ENCODE assay signal across 23 mouse cellular contexts in the genomic region with DNA sequence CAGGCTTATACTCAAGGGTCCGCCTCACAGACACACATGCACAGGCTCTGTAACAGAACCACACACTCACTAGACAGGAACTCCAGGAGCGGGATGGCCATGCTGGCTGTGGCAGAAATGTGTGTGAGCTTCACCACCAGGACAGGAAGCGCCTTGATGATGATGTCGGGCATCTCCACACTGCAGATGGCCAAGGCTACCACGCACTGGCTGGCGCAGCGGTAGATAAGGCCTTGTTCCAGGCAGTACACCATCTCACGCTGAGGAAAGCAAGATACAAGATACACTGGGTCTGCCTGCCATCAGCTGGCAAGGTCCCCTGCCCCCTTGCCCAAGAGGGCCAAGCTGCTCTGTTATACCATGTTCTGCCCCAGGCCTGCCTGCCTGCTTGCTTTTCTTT. TPM values are rescaled to one million over a fixed set of nuclear protein-coding genes. Genes with fewer than 3 reads are reported as not detected.
DNase-seq lines count a peak whose midpoint lies in the region; ATAC-seq and TF ChIP-seq lines count a peak whose summit lies in the region.
"Had no signal": no experiment of that assay in that cellular context is flagged by ENCODE, and none has a peak within 500 bp of the region (broad histone marks: within the 10 kb centered on the region; RNA-seq: fewer than 3 reads in every experiment).

No protein-coding gene starts in this region.

- H3K9me3 ChIP-seq in stomach, embryonic 15.5 days = no peaks in the 10 kb centered on the region
- H3K9me3 ChIP-seq in stomach, postnatal 0 days (ENCODE audit: control insufficient read depth, low read length) = no peaks in the 10 kb centered on the region
- H3K9me3 ChIP-seq in liver, embryonic 16.5 days (replicated peaks; ENCODE audit: control insufficient read depth, low read length) = no peaks in the 10 kb centered on the region
- no peaks in the 10 kb centered on the region for H3K9me3 ChIP-seq in midbrain, embryonic 14.5 days (ENCODE audit: control insufficient read depth, low read length)
- no peaks in the 10 kb centered on the region for H3K9me3 ChIP-seq in midbrain, embryonic 16.5 days (replicated peaks; ENCODE audit: control insufficient read depth, low read length, poor library complexity, severe bottlenecking)
- H3K9me3 ChIP-seq: embryonic facial prominence, embryonic 10.5 days; hindbrain, embryonic 13.5 days; limb, embryonic 10.5 days; neural tube, embryonic 15.5 days had no signal

- no peak overlapping the region for H3K4me3 ChIP-seq in stomach, embryonic 15.5 days (replicated peaks)
- no peak overlapping the region for H3K4me3 ChIP-seq in stomach, postnatal 0 days (ENCODE audit: low read depth, low read length)
- H3K4me3 ChIP-seq in liver, embryonic 16.5 days (ENCODE audit: low read depth, low read length) = no peak overlapping the region
- no peak overlapping the region for H3K4me3 ChIP-seq in midbrain, embryonic 14.5 days (replicated peaks; ENCODE audit: low read depth, low read length)
- H3K4me3 ChIP-seq in midbrain, embryonic 16.5 days (ENCODE audit: low read depth, low read length) = no peak overlapping the region
- H3K4me3 ChIP-seq: embryonic facial prominence, embryonic 10.5 days; heart, adult 2 months; hindbrain, embryonic 13.5 days; limb, embryonic 10.5 days; neural tube, embryonic 15.5 days had no signal

- WGBS in stomach, embryonic 15.5 days = 86% methylated on average over 8 of the region's 8 CpGs
- WGBS in stomach, postnatal 0 days = 94% methylated on average over 8 of the region's 8 CpGs
- whole genome bisulfite sequencing in liver, embryonic 16.5 days (ENCODE audit: insufficient replicate concordance) = 26% methylated on average over 8 of the region's 8 CpGs
- WGBS in midbrain, embryonic 14.5 days = 93% methylated on average over 8 of the region's 8 CpGs
- 97% methylated on average over 8 of the region's 8 CpGs for WGBS in midbrain, embryonic 16.5 days

- H3K4me1 ChIP-seq in stomach, embryonic 15.5 days = no peaks in the 10 kb centered on the region
- no peaks in the 10 kb centered on the region for H3K4me1 ChIP-seq in stomach, postnatal 0 days (replicated peaks; ENCODE audit: control insufficient read depth, insufficient read depth)
- peaks cover 48% of the 10 kb centered on the region for H3K4me1 ChIP-seq in liver, embryonic 16.5 days (ENCODE audit: control insufficient read depth, low read depth, low read length)
- no peaks in the 10 kb centered on the region for H3K4me1 ChIP-seq in midbrain, embryonic 14.5 days (ENCODE audit: control insufficient read depth, insufficient read depth, low read length)
- no peaks in the 10 kb centered on the region for H3K4me1 ChIP-seq in midbrain, embryonic 16.5 days (ENCODE audit: control insufficient read depth, insufficient read depth, low read length)
- H3K4me1 ChIP-seq: embryonic facial prominence, embryonic 10.5 days; hindbrain, embryonic 13.5 days; limb, embryonic 10.5 days; neural tube, embryonic 15.5 days had no signal

- H3K4me2 ChIP-seq in stomach, embryonic 15.5 days = no peak overlapping the region
- no peak overlapping the region for H3K4me2 ChIP-seq in stomach, postnatal 0 days (replicated peaks; ENCODE audit: low read depth)
- peak overlapping the region; percentile 6 for H3K4me2 ChIP-seq in liver, embryonic 16.5 days (ENCODE audit: low read depth, low read length)
- no peak overlapping the region for H3K4me2 ChIP-seq in midbrain, embryonic 14.5 days (ENCODE audit: low read length)
- no peak overlapping the region for H3K4me2 ChIP-seq in midbrain, embryonic 16.5 days (ENCODE audit: low read length)
- H3K4me2 ChIP-seq: hindbrain, embryonic 13.5 days; neural tube, embryonic 15.5 days had no signal

- TF ChIP-seq EP300 in stomach, postnatal 0 days (optimal IDR thresholded peaks at IDR 0.05) = no peak

- TF ChIP-seq CTCF in stomach, postnatal 0 days (IDR thresholded peaks at IDR 0.05; ENCODE audit: low read depth) = no peak

- peaks cover 27% of the 10 kb centered on the region; the same call in 1 of the 2 replicates for H3K36me3 ChIP-seq in stomach, embryonic 15.5 days
- H3K36me3 ChIP-seq in stomach, postnatal 0 days (ENCODE audit: control insufficient read depth, insufficient read depth, low read length) = peaks cover 21% of the 10 kb centered on the region
- peaks cover 4% of the 10 kb centered on the region for H3K36me3 ChIP-seq in liver, embryonic 16.5 days (ENCODE audit: control insufficient read depth, insufficient read depth)
- peaks cover 76% of the 10 kb centered on the region for H3K36me3 ChIP-seq in midbrain, embryonic 14.5 days (ENCODE audit: control insufficient read depth, insufficient read depth, low read length)
- peaks cover 49% of the 10 kb centered on the region for H3K36me3 ChIP-seq in midbrain, embryonic 16.5 days (ENCODE audit: control insufficient read depth, insufficient read depth, low read length)

- DNase-seq in stomach, postnatal 0 days (ENCODE audit: low spot score) = no peak
- peak; percentile 78 for DNase-seq in liver
- no peak for DNase-seq in ovary, adult 18-20 months (ENCODE audit: low spot score)
- no peak for DNase-seq in midbrain, embryonic 14.5 days
- DNase-seq: adrenal gland, postnatal 14 days; cerebellum, adult 9-11 months; forebrain, postnatal 0 days; gastrocnemius, postnatal 14 days; heart, adult 2 months; kidney, adult 11 months; kidney, postnatal 10 days; lung, postnatal 14 days had no signal

- no peak overlapping the region for H3K27ac ChIP-seq in stomach, embryonic 15.5 days
- no peak overlapping the region for H3K27ac ChIP-seq in stomach, postnatal 0 days (replicated peaks)
- H3K27ac ChIP-seq in liver, embryonic 16.5 days (ENCODE audit: low read length) = peak overlapping the region; percentile 71
- H3K27ac ChIP-seq in midbrain, embryonic 14.5 days (replicated peaks; ENCODE audit: low read depth, low read length) = no peak overlapping the region
- H3K27ac ChIP-seq in midbrain, embryonic 16.5 days (ENCODE audit: low read length) = no peak overlapping the region
- H3K27ac ChIP-seq: embryonic facial prominence, embryonic 10.5 days; heart, adult 2 months; hindbrain, embryonic 13.5 days; limb, embryonic 10.5 days; neural tube, embryonic 15.5 days had no signal

- ATAC-seq in stomach, embryonic 15.5 days (ENCODE audit: insufficient read depth, low FRiP score, low read depth) = peak; percentile 80; the same call in 1 of the 2 replicates
- ATAC-seq in stomach, postnatal 0 days (ENCODE audit: low FRiP score, low TSS enrichment) = no peak
- peak; percentile 89 for ATAC-seq in liver, embryonic 16.5 days (ENCODE audit: low read depth)
- no peak for ATAC-seq in midbrain, embryonic 14.5 days (ENCODE audit: low FRiP score, low TSS enrichment)
- no peak for ATAC-seq in midbrain, embryonic 16.5 days
- ATAC-seq: activated CD4-positive, CD25-positive, alpha-beta regulatory T cell, adult 4 months; forebrain, postnatal 0 days had no signal

- no peaks in the 10 kb centered on the region for H3K27me3 ChIP-seq in stomach, embryonic 15.5 days (replicated peaks)
- no peaks in the 10 kb centered on the region for H3K27me3 ChIP-seq in stomach, postnatal 0 days (ENCODE audit: control insufficient read depth, insufficient read depth, low read length)
- no peaks in the 10 kb centered on the region for H3K27me3 ChIP-seq in liver, embryonic 16.5 days (ENCODE audit: control insufficient read depth, insufficient read depth, low read depth, low read length)
- no peaks in the 10 kb centered on the region for H3K27me3 ChIP-seq in midbrain, embryonic 14.5 days (ENCODE audit: control insufficient read depth, insufficient read depth, low read length)
- no peaks in the 10 kb centered on the region for H3K27me3 ChIP-seq in midbrain, embryonic 16.5 days (ENCODE audit: control insufficient read depth, insufficient read depth, low read depth, low read length)
- H3K27me3 ChIP-seq: hindbrain, embryonic 13.5 days; neural tube, embryonic 15.5 days had no signal

- no peak overlapping the region for H3K9ac ChIP-seq in stomach, embryonic 15.5 days
- no peak overlapping the region for H3K9ac ChIP-seq in stomach, postnatal 0 days (ENCODE audit: low read length)
- peak overlapping the region; percentile 39 for H3K9ac ChIP-seq in liver, embryonic 16.5 days (ENCODE audit: low read depth, low read length)
- H3K9ac ChIP-seq in midbrain, embryonic 14.5 days (replicated peaks; ENCODE audit: low read length) = no peak overlapping the region
- no peak overlapping the region for H3K9ac ChIP-seq in midbrain, embryonic 16.5 days (ENCODE audit: low read depth, low read length)
- H3K9ac ChIP-seq: forebrain, postnatal 0 days; hindbrain, embryonic 13.5 days; neural tube, embryonic 15.5 days had no signal

RNA-seq across cellular contexts. Expression of a gene that starts 23.6 kb away (rescaled TPM):
- polyA plus RNA-seq in stomach, embryonic 15.5 days (2015; fragmentation: Nextera tagmentation; extraction: Ambion mirVana) = 45.4 TPM in 2 replicates
- polyA plus RNA-seq in stomach, postnatal 0 days (2015; fragmentation: Nextera tagmentation; extraction: Ambion mirVana) = 36.2 and 37.0 TPM in 2 replicates
- polyA plus RNA-seq in liver, embryonic 16.5 days (2015; fragmentation: Nextera tagmentation; extraction: Ambion mirVana) = 20.6 and 23.7 TPM in 2 replicates
- 79.5 and 89.5 TPM in 2 replicates for polyA plus RNA-seq in midbrain, embryonic 14.5 days (2014; fragmentation: Nextera tagmentation; extraction: Ambion mirVana)
- polyA plus RNA-seq in midbrain, embryonic 16.5 days (2015; fragmentation: Nextera tagmentation; extraction: Ambion mirVana) = 72.4 and 85.0 TPM in 2 replicates

RNA-seq across cellular contexts. Expression of a gene that starts 23.6 kb away (rescaled TPM):
- 18.7 and 20.3 TPM in 2 replicates for polyA plus RNA-seq in stomach, embryonic 15.5 days (2015; fragmentation: Nextera tagmentation; extraction: Ambion mirVana)
- polyA plus RNA-seq in stomach, postnatal 0 days (2015; fragmentation: Nextera tagmentation; extraction: Ambion mirVana) = 8.0 and 8.4 TPM in 2 replicates
- 5.9 and 6.7 TPM in 2 replicates for polyA plus RNA-seq in liver, embryonic 16.5 days (2015; fragmentation: Nextera tagmentation; extraction: Ambion mirVana)
- polyA plus RNA-seq in midbrain, embryonic 14.5 days (2014; fragmentation: Nextera tagmentation; extraction: Ambion mirVana) = 6.5 and 8.9 TPM in 2 replicates
- 9.8 and 10.0 TPM in 2 replicates for polyA plus RNA-seq in midbrain, embryonic 16.5 days (2015; fragmentation: Nextera tagmentation; extraction: Ambion mirVana)

RNA-seq across cellular contexts. Expression of a gene that starts 41.3 kb away (rescaled TPM):
- 51.0 and 53.7 TPM in 2 replicates for polyA plus RNA-seq in stomach, embryonic 15.5 days (2015; fragmentation: Nextera tagmentation; extraction: Ambion mirVana)
- 37.9 and 38.0 TPM in 2 replicates for polyA plus RNA-seq in stomach, postnatal 0 days (2015; fragmentation: Nextera tagmentation; extraction: Ambion mirVana)
- 9.8 and 11.8 TPM in 2 replicates for polyA plus RNA-seq in liver, embryonic 16.5 days (2015; fragmentation: Nextera tagmentation; extraction: Ambion mirVana)
- polyA plus RNA-seq in midbrain, embryonic 14.5 days (2014; fragmentation: Nextera tagmentation; extraction: Ambion mirVana) = 36.7 and 39.2 TPM in 2 replicates
- 43.3 and 43.7 TPM in 2 replicates for polyA plus RNA-seq in midbrain, embryonic 16.5 days (2015; fragmentation: Nextera tagmentation; extraction: Ambion mirVana)
- polyA plus RNA-seq: activated CD4-positive, CD25-positive, alpha-beta regulatory T cell, adult 4 months had no signal

RNA-seq across cellular contexts. Expression of a gene that starts 49.4 kb away (rescaled TPM):
- polyA plus RNA-seq in stomach, embryonic 15.5 days (2015; fragmentation: Nextera tagmentation; extraction: Ambion mirVana) = 0.30 and 0.46 TPM in 2 replicates
- polyA plus RNA-seq in stomach, postnatal 0 days (2015; fragmentation: Nextera tagmentation; extraction: Ambion mirVana) = 1.2 and 1.8 TPM in 2 replicates
- polyA plus RNA-seq in liver, embryonic 16.5 days (2015; fragmentation: Nextera tagmentation; extraction: Ambion mirVana) = 0.15 and 0.38 TPM in 2 replicates
- not detected in 2 replicates for polyA plus RNA-seq in midbrain, embryonic 14.5 days (2014; fragmentation: Nextera tagmentation; extraction: Ambion mirVana)
- 0.36 and 0.90 TPM in 2 replicates for polyA plus RNA-seq in midbrain, embryonic 16.5 days (2015; fragmentation: Nextera tagmentation; extraction: Ambion mirVana)
- polyA plus RNA-seq: brain, embryonic 14.5 days; embryonic facial prominence, embryonic 10.5 days; heart, adult 2 months; heart, embryonic 14.5 days; hindbrain, embryonic 13.5 days; liver, adult 2 months had no signal

RNA-seq across cellular contexts. Expression of a gene that starts 59.2 kb away (rescaled TPM):
- polyA plus RNA-seq in stomach, embryonic 15.5 days (2015; fragmentation: Nextera tagmentation; extraction: Ambion mirVana) = 27.3 and 29.0 TPM in 2 replicates
- 10.9 and 12.3 TPM in 2 replicates for polyA plus RNA-seq in stomach, postnatal 0 days (2015; fragmentation: Nextera tagmentation; extraction: Ambion mirVana)
- polyA plus RNA-seq in liver, embryonic 16.5 days (2015; fragmentation: Nextera tagmentation; extraction: Ambion mirVana) = 2.7 and 4.0 TPM in 2 replicates
- 18.0 and 28.3 TPM in 2 replicates for polyA plus RNA-seq in midbrain, embryonic 14.5 days (2014; fragmentation: Nextera tagmentation; extraction: Ambion mirVana)
- 20.1 and 22.4 TPM in 2 replicates for polyA plus RNA-seq in midbrain, embryonic 16.5 days (2015; fragmentation: Nextera tagmentation; extraction: Ambion mirVana)

Comparison
In these comparisons a context has a peak if more than half of its experiments do, and no peak if none do; other contexts are left out.
1. ATAC-seq: peak in stomach, embryonic 15.5 days (single experiment) and liver, embryonic 16.5 days (single experiment); none in stomach, postnatal 0 days (single experiment), midbrain, embryonic 14.5 days (single experiment) and midbrain, embryonic 16.5 days (single experiment).